Mouse (Mus musculus) embryonic stem cell, embryonic (primary cell): Measurements from ENCODE around the gene Lypd3.

Experiments used
- CTCF ChIA-PET, 4 experiments: fragments of 300-600 bp in 2 of 4; fragments of 350-600 bp in 2 of 4; sonication (Branson Sonifier 250); formaldehyde crosslinking; loops; one replicate each; lab custom pipeline; 2022; ENCODE audit warnings: inconsistent platforms in 2 of 4; lab: Charles Lee
- POLR2A ChIA-PET, 4 experiments: fragments of 300-600 bp in 2 of 4; fragments of 350-600 bp in 2 of 4; sonication (Branson Sonifier 250); formaldehyde crosslinking; loops; one replicate each; lab custom pipeline; 2022; ENCODE audit warnings: antibody characterized with exemption in 4 of 4, inconsistent platforms in 1 of 4; lab: Charles Lee

Lypd3 gene

GRCm38 (mm10) chr7:24636264-24636663, at the start of gene Lypd3:
Lypd3 (plus strand) TSS chr7:24636550.
- POLR2A ChIA-PET = interaction anchor here in 2 of 4 experiments (0.6 to 0.8 kb wide), 3 partner anchors 129 to 888 kb away, joined by 3 to 11 read pairs (median 11); partner anchors contain the start of gene Rabac1 (in 1 of the 2)
- CTCF ChIA-PET = interaction anchor here in 2 of 4 experiments (0.9 to 8.1 kb wide), 6 partner anchors 17 to 329 kb away, joined by 3 to 84 read pairs (median 4); no protein-coding TSS in a partner anchor

- CTCF ChIA-PET = interaction anchor here in 3 of 4 experiments (0.6 to 3.7 kb wide), 7 partner anchors 13 to 114 kb away, joined by 3 to 21 read pairs (median 5); no protein-coding TSS in a partner anchor
Measured at GRCm38 (mm10) chr7:24586828-24587227, 49.5 kb upstream of the Lypd3 start.

GRCm38 (mm10) chr7:24587330-24588105, 48.8 kb upstream of the Lypd3 start, which contains the start of the genes Ethe1 and Zfp575:
Ethe1 (plus strand) TSS chr7:24587543.
Zfp575 (minus strand) TSS chr7:24587641.
- ChIA-PET POLR2A (interaction anchor here in 3 of 4 experiments (0.5 to 0.7 kb wide), 4 partner anchors 11 to 188 kb away, joined by 3 to 4 read pairs (median 3); partner anchors contain the start of gene Smg9 (in 1 of the 3)), CTCF (interaction anchor here in 3 of 4 experiments (0.6 to 3.7 kb wide), 10 partner anchors 12 to 384 kb away, joined by 3 to 21 read pairs (median 3); no protein-coding TSS in a partner anchor)

More at GRCm38 (mm10) chr7:24586828-24587227, 49.5 kb upstream of the Lypd3 start:
- POLR2A ChIA-PET = interaction anchor here in 3 of 4 experiments (0.5 to 1.2 kb wide), 4 partner anchors 12 to 187 kb away, joined by 3 to 4 read pairs (median 3); partner anchors contain the start of gene Smg9 (in 1 of the 3)

- ChIA-PET CTCF (interaction anchor here in 2 of 4 experiments (0.5 to 3.7 kb wide), 4 partner anchors 13 to 115 kb away, joined by 5 to 21 read pairs (median 6); no protein-coding TSS in a partner anchor), POLR2A (no interaction called here)
Measured at GRCm38 (mm10) chr7:24588336-24588735, 48.0 kb upstream of the Lypd3 start.

GRCm38 (mm10) chr7:24591735-24592134, 44.6 kb upstream of the Lypd3 start:
- CTCF ChIA-PET = interaction anchor here in 3 of 4 experiments (0.5 to 1.6 kb wide), 3 partner anchors 9 to 84 kb away, joined by 3 to 5 read pairs (median 3); no protein-coding TSS in a partner anchor
- POLR2A ChIA-PET = no interaction called here

GRCm38 (mm10) chr7:24592163-24592562, 44.2 kb upstream of the Lypd3 start:
- CTCF ChIA-PET = interaction anchor here in 3 of 4 experiments (0.5 to 1.6 kb wide), 3 partner anchors 9 to 84 kb away, joined by 3 to 5 read pairs (median 3); no protein-coding TSS in a partner anchor
- POLR2A ChIA-PET = no interaction called here

GRCm38 (mm10) chr7:24592781-24593180, 43.6 kb upstream of the Lypd3 start:
- CTCF ChIA-PET = interaction anchor here in 1 of 4 experiments (0.6 kb wide), 1 partner anchor 16 kb away, joined by 3 read pairs; no protein-coding TSS in a partner anchor

GRCm38 (mm10) chr7:24593621-24594308, 42.6 kb upstream of the Lypd3 start:
- CTCF ChIA-PET = interaction anchor here in 3 of 4 experiments (0.6 to 2.3 kb wide), 11 partner anchors 8 to 69 kb away, joined by 3 to 6 read pairs (median 3); partner anchors contain the start of gene Phldb3 (in 1 of the 3)
- POLR2A ChIA-PET = interaction anchor here (0.5 to 1.6 kb wide), 11 partner anchors 8 to 194 kb away, joined by 3 to 5 read pairs (median 4); partner anchors contain the start of genes Smg9 (in 1 of the 4) and Zfp428 (in 1 of the 4)

More at GRCm38 (mm10) chr7:24592781-24593180, 43.6 kb upstream of the Lypd3 start:
- POLR2A ChIA-PET = no interaction called here

GRCm38 (mm10) chr7:24594309-24594803, 42.0 kb upstream of the Lypd3 start:
- ChIA-PET CTCF (interaction anchor here (0.6 to 2.3 kb wide), 12 partner anchors 9 to 68 kb away, joined by 3 to 8 read pairs (median 4); partner anchors contain the start of gene Phldb3 (in 1 of the 4)), POLR2A (interaction anchor here (0.5 to 1.6 kb wide), 13 partner anchors 8 to 195 kb away, joined by 3 to 5 read pairs (median 4); partner anchors contain the start of genes Smg9 (in 1 of the 4) and Zfp428 (in 1 of the 4))

GRCm38 (mm10) chr7:24595464-24595863, 40.9 kb upstream of the Lypd3 start:
- ChIA-PET CTCF (interaction anchor here in 2 of 4 experiments (1.1 to 2.3 kb wide), 2 partner anchors 31 to 40 kb away, joined by 6 to 8 read pairs; no protein-coding TSS in a partner anchor), POLR2A (interaction anchor here in 3 of 4 experiments (0.7 to 1.6 kb wide), 5 partner anchors 10 to 24 kb away, joined by 3 to 4 read pairs (median 4); no protein-coding TSS in a partner anchor)

GRCm38 (mm10) chr7:24598121-24598520, 38.2 kb upstream of the Lypd3 start:
- ChIA-PET CTCF (interaction anchor here (0.6 to 4.4 kb wide), 17 partner anchors 9 to 386 kb away, joined by 3 to 84 read pairs (median 4); partner anchors contain the start of gene Lypd3 (in 1 of the 4)), POLR2A (interaction anchor here in 1 of 4 experiments (0.9 kb wide), 1 partner anchor 11 kb away, joined by 4 read pairs; the partner anchor contains the start of genes Ethe1 and Zfp575)

GRCm38 (mm10) chr7:24599211-24600067, 36.9 kb upstream of the Lypd3 start:
- CTCF ChIA-PET = interaction anchor here (0.5 to 4.4 kb wide), 65 partner anchors 11 to 1068 kb away, joined by 3 to 84 read pairs (median 4); partner anchors contain the start of genes Phldb3 (in 3 of the 4), Lypd3 (in 2 of the 4), Rabac1 (in 2 of the 4) and Cadm4 (in 1 of the 4)

GRCm38 (mm10) chr7:24600941-24601597, 35.3 kb upstream of the Lypd3 start:
- CTCF ChIA-PET = interaction anchor here (0.5 to 4.4 kb wide), 151 partner anchors 9 to 493 kb away, joined by 3 to 84 read pairs (median 5); partner anchors contain the start of genes Phldb3 (in 4 of the 4), Ethe1 (in 3 of the 4), Zfp575 (in 3 of the 4) and Lypd3 (in 2 of the 4)
- POLR2A ChIA-PET = interaction anchor here in 3 of 4 experiments (0.6 to 1.7 kb wide), 22 partner anchors 8 to 301 kb away, joined by 3 to 8 read pairs (median 4); partner anchors contain the start of genes Zfp428 (in 2 of the 3), Cadm4 (in 1 of the 3), Irgq (in 1 of the 3) and Phldb3 (in 1 of the 3)

More at GRCm38 (mm10) chr7:24599211-24600067, 36.9 kb upstream of the Lypd3 start:
- POLR2A ChIA-PET = interaction anchor here (0.6 to 1.1 kb wide), 8 partner anchors 11 to 247 kb away, joined by 3 to 5 read pairs (median 3); partner anchors contain the start of genes Irgq (in 1 of the 4) and Phldb3 (in 1 of the 4)

- ChIA-PET POLR2A (interaction anchor here in 1 of 4 experiments (1.0 to 2.0 kb wide), 2 partner anchors 11 to 73 kb away, joined by 4 read pairs; no protein-coding TSS in a partner anchor), CTCF (no interaction called here)
Measured at GRCm38 (mm10) chr7:24605561-24605960, 30.8 kb upstream of the Lypd3 start.

GRCm38 (mm10) chr7:24606046-24606445, 30.3 kb upstream of the Lypd3 start:
- CTCF ChIA-PET = interaction anchor here in 1 of 4 experiments (0.6 to 0.7 kb wide), 5 partner anchors 46 to 724 kb away, joined by 3 to 7 read pairs (median 5); no protein-coding TSS in a partner anchor
- POLR2A ChIA-PET = interaction anchor here in 2 of 4 experiments (0.6 to 2.0 kb wide), 2 partner anchors 12 to 13 kb away, joined by 3 to 4 read pairs; no protein-coding TSS in a partner anchor
